ENCODE assay signal across 8 mouse cellular contexts in genomic region chr9:63909618-63910017, GRCm38 (mm10).
DNase-seq lines count a peak whose midpoint lies in the region; ATAC-seq lines count a peak whose summit lies in the region.

No protein-coding gene starts in this region.

- H3K27me3 ChIP-seq in heart, embryonic 10.5 days (ENCODE audit: insufficient read depth, poor library complexity, severe bottlenecking) = no peaks in the 10 kb centered on the region
- H3K27me3 ChIP-seq in lung, embryonic 15.5 days = no peaks in the 10 kb centered on the region; the same call in 1 of the 2 replicates

- H3K4me2 ChIP-seq in lung, embryonic 15.5 days = no peak overlapping the region

- no peak overlapping the region for H3K9ac ChIP-seq in lung, embryonic 15.5 days

- 17% methylated on average over 5 of the region's 5 CpGs for WGBS in heart, embryonic 10.5 days
- WGBS in large intestine, adult 2 months = 8% methylated on average over 5 of the region's 5 CpGs
- 10% methylated on average over 5 of the region's 5 CpGs for WGBS in lung, embryonic 15.5 days

- H3K36me3 ChIP-seq in heart, embryonic 10.5 days = no peaks in the 10 kb centered on the region
- H3K36me3 ChIP-seq in lung, embryonic 15.5 days = no peaks in the 10 kb centered on the region

- H3K4me3 ChIP-seq in heart, embryonic 10.5 days = no peak overlapping the region
- H3K4me3 ChIP-seq in lung, embryonic 15.5 days = no peak overlapping the region

- ATAC-seq in lung, embryonic 15.5 days (ENCODE audit: borderline replicate concordance, extremely low read depth, low FRiP score, low TSS enrichment) = peak; percentile 73

- H3K4me1 ChIP-seq in heart, embryonic 10.5 days = peaks cover 4% of the 10 kb centered on the region
- peaks cover 18% of the 10 kb centered on the region for H3K4me1 ChIP-seq in lung, embryonic 15.5 days

- DNase-seq in CD8-positive naive resting alpha-beta T cell, adult 2 months (ENCODE audit: low read depth in 2 of 2, low spot score in 2 of 2) = peak; percentile 60 to 62
- peak; percentile 69 to 91 for DNase-seq in adrenal gland, adult (ENCODE audit: inconsistent age in 2 of 2, low spot score in 1 of 2)
- peak; percentile 79 for DNase-seq in embryo, embryonic 11 days
- DNase-seq in heart, embryonic 10.5 days (ENCODE audit: low spot score) = peak; percentile 85
- peak; percentile 16 for DNase-seq in large intestine, adult 2 months (ENCODE audit: low read depth, low spot score)
- peak; percentile 82 for DNase-seq in right cerebral cortex, postnatal 4 days
- DNase-seq in urinary bladder, postnatal 36 days (ENCODE audit: low spot score in 2 of 2) = peak; percentile 69 to 80

- H3K9me3 ChIP-seq in heart, embryonic 10.5 days = no peaks in the 10 kb centered on the region
- H3K9me3 ChIP-seq in lung, embryonic 15.5 days = no peaks in the 10 kb centered on the region

- no peak overlapping the region for H3K27ac ChIP-seq in heart, embryonic 10.5 days
- H3K27ac ChIP-seq in lung, embryonic 15.5 days = peak overlapping the region; percentile 73

Comparison
In these comparisons a context has a peak if more than half of its experiments do, and no peak if none do; other contexts are left out.
1. DNase-seq: peak in every context shown above with its lines; median percentile 85 in heart, embryonic 10.5 days; 82 in right cerebral cortex, postnatal 4 days; 80 in adrenal gland, adult; 79 in embryo, embryonic 11 days; 74 in urinary bladder, postnatal 36 days; 61 in CD8-positive naive resting alpha-beta T cell, adult 2 months; 16 in large intestine, adult 2 months.